12 mouse cellular contexts compared by ENCODE assay signal in genomic region chr1:156959004-156959403, GRCm38 (mm10).
"Had no signal": no experiment of that assay in that cellular context is flagged by ENCODE, and none has a peak within 500 bp of the region (broad histone marks: within the 10 kb centered on the region; RNA-seq: fewer than 3 reads in every experiment).

No protein-coding gene starts in this region.

- H3K4me1 ChIP-seq: neural tube, embryonic 12.5 days had no signal

- H3K27ac ChIP-seq: left cerebral cortex, adult 2 months; limb, embryonic 10.5 days; liver, embryonic 15.5 days; neural tube, embryonic 12.5 days had no signal

- DNase-seq: kidney, postnatal 14 days; lung, adult 2 months; lung, postnatal 36 days; midbrain, embryonic 14.5 days; spleen, adult 18-20 months; thymus, postnatal 36 days had no signal

- H3K4me2 ChIP-seq: liver, embryonic 11.5 days; liver, embryonic 15.5 days; neural tube, embryonic 12.5 days had no signal

- H3K9ac ChIP-seq: liver, embryonic 15.5 days; neural tube, embryonic 12.5 days had no signal

- H3K36me3 ChIP-seq: limb, embryonic 10.5 days; liver, embryonic 15.5 days; neural tube, embryonic 12.5 days had no signal

- H3K9me3 ChIP-seq: limb, embryonic 10.5 days; liver, embryonic 15.5 days; neural tube, embryonic 12.5 days had no signal

- H3K27me3 ChIP-seq: liver, embryonic 15.5 days; neural tube, embryonic 12.5 days had no signal

- H3K4me3 ChIP-seq: left cerebral cortex, adult 2 months; limb, embryonic 10.5 days; liver, embryonic 15.5 days; neural tube, embryonic 12.5 days had no signal

- ATAC-seq: lung, postnatal 0 days had no signal
